Mouse (Mus musculus) layer of hippocampus, postnatal 25 days (tissue): ENCODE measurements at regions not wholly inside any gene's neighbourhood (a gene's known extent, or its start where the extent isn't known, plus 50 kb on each side); places are given as distances from the start of the nearest gene placed in this dataset.

Source experiments
- DNase-seq, 2 experiments: peaks; one replicate each; pipeline ENCODE4 v3.0.0; 2022; ENCODE audit warnings: mixed read lengths in 2 of 2, low spot score in 1 of 2; ENCODE audit errors: extremely low spot score in 1 of 2

DNA sequence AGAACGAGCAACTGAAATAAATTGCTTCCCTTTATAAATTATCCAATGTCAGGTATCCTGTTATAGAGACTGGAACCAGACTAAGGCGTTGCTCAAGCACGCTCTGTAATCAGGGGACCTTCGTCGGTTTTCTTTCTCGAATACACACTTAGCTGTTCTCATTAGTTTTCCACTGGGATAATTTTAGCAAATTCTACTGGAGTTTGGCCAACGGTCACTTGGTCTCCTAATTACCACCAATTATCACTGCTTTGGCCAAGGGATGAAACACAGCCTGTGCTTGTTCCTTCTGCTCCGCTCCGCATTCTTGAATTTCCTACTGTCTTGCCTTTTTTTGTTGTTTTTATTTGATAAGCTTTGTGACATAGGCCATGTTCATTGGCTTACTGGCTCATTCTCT is 191.1 kb upstream of the Topaz1 start:
- DNase-seq, result no peak

DNA sequence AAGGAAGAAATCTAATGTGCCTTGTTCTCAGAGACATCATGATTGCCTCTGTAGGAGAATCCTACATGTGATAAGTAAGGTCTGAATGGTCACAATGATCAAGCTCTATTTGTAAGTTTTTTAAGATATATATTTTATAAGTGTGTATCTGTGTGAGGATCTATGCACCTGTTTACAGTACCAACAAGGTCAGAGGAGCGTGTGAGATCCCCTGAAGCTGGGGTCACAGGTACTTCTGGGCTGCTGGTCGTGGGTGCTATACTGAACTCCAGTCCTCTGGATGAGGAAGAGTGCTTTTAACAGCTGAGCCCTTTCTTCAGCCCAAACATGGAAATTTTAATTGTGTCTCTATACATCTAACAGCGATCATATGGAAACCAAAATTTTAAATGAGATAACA is 181.1 kb upstream of the Topaz1 start:
- DNase-seq, result peak in 1 of 2 experiments; percentile 2

DNA sequence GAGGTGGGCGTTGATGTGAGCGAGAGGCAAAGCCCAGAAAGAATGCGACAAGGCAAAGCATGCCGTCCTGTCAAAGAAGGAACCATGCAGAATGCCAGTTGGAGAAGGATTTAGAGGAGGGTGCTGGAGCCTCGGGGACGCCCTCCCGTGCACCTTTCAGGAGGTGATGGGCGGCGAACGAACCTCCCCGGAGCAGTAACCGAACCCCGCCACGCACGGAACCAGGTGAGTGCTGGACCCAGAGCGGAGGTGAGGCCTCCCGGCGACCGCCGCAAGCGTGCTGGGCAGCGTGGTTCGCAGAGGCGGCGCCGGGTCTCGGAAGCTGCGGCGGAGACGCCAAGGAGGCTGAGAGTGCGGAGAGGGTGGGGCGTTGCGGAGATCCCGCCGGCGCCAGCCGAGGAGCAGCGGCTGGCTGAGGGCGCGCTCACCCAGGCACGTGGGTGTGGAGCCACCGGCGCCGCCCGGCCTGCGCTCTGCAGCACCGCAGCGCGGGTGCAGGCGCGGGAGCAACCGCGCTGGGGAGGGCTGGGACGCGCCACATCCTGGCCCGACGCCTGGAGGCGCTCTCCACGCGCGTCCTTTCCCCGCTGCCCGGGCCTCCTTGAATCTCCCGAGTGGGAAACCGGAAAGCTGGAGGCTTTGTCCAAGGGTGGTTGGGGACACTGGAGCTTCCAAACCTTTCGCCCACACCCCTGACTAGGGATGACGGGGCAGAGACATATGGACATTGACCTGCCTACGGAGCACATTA is 178.3 kb upstream of the Topaz1 start:
- DNase-seq, result peak; percentile 40 to 46

DNA sequence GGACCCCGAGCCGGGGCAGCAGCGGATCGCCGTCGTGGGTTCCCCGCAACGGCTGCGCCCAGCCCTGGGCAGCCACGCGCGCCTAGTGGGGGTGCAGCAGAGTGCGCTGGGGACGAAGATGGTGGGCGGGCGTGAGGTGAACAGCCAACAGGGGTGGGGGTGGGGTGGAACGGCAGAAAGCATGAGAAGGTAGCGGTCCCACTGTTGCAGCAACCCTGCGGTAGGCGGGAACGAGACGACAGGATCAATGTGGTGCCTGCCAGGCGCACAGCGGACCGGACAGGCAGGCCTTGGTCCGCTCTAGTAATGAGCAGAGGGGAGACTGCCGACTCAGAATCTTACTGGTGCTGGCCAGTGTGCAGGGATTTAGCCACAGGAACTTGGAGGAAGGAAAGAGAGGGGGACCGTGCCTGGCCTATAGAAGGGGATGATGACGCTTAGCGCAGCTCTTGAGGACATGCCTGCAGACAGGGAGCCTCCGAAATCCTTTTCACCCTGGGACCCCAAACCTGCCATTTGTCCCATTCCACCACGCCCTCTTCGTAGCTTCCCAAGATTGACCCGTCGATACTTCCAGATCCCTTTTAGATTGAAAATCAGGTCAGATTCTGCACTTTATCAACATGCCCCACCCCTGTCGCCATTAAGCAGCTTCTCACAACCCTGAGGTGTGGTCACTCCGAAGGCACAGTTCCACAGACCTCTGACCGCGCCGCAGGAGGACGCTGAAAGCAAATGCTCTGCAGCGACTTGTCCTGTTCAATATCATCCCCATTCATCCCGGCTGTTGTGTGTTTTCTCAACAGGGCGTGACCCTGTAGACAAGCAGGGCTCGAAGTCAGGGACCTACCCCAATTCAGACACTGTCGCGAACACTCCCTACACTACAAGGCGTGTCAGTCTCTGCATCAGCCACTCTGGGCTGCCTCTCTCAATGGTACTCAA is 177.4 kb upstream of the Topaz1 start:
- peak in 1 of 2 experiments; percentile 18 for DNase-seq

DNA sequence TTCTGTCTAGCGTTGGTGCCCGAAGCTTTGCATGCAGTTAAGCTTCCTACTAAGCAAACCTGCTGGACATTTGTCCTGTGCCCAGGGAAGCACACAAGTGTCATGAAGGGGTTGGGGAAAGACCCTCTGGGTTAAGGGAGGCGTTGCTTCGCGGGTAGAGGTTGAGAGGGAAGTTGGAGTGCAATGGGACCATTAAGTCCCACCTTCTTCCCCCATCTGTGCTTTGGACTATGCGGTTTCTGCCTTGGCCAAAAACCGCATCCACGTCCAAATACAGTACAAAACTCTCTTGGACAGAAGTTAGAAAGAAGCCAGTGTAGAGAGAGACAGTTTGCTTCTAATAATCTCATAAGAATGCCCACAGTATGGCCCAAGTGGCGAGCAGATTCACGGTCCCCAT is 176.1 kb upstream of the Topaz1 start:
- DNase-seq, result no peak

DNA sequence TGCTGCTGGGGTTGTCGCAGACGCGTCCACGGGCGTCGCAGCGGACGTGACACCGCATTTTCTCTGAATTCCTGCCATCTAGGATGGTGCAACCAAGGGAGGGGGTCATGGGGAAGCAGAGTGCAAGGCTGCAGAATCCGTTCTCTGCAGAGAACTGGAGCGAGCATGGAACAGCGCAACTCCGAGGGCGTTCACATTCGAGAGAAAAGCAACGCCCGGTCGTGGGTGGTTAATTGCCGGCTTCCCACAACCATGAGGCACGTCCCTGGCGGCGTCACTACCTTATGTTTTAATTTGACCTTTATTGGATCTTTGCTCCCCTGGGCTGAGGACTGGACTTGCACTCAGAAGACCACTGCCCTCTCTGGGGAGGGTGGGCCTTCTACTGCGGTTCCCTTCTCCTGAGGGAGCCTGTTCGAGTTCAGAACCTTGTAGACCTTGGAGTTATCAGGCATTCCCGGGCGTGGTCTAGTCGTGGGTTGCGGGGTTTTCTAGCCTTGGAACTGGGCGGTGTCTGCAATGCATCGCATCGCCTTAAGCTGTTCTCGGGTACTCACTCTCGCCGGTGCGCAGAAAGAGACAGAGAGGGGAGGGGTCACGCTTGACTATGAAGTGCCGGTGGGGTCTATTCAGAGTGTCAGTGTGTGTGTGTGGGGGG is 175.6 kb upstream of the Topaz1 start:
- DNase-seq, result peak; percentile 36 to 42

DNA sequence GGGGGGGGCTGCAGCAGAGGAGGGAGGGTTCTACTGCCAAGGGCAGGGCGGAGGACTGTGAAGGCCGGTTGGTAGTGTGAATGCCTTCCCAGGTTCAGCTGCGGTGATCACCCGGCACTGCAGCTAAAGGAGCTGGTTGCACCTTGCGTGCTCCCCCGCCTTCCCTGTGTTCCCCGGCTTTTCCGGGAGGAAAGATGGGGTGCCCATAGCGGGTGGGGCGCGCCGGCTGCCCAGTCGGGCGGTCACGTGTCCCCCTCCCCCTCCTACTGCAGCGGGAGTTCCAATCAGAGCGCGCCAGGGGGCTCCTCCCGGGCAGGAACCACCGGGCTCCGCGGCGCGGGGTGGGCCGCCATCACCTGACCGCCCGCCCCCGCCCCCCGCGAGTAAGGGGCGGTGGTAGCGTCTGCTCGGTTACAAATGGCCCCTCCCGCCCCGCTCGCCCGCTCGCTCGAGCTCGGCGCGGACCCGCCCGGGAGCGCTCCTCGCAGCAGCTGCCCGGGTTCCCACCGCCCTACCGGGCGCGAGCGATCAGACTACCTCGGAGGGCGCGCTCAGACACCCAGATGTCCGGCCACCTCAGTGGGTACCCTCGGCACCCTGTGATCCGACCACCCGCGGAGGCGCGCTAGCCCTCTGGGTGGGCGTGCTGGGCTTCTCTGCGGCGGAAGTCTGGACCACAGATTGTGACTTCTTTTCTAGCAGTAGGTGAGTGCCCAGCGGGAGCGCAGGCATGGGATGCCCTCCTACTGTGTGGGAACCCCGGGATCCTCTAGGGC is 174.9 kb upstream of the Topaz1 start:
- peak; percentile 82 to 89 for DNase-seq

DNA sequence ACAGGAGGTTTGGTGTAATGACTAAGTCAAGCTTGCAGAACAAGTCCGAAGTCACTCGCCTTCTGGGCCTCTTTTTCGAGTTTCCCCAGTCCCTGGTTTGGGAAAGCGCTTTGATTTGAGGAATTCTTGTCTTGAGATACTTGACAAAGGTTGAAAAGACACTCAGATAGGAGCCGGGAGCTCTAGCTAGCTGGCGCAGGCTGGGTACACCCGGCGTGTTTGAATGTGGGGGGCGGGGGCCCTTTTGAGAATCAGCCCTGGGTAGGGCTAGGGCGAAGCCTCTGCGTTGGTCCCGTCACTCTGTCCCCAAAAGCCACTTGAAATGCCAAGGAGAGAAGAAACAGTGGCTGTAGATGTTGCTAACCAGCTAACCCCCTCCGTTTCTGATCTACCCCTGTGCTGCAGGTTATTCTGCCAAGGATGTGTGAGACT is 174.3 kb upstream of the Topaz1 start:
- no peak for DNase-seq

DNA sequence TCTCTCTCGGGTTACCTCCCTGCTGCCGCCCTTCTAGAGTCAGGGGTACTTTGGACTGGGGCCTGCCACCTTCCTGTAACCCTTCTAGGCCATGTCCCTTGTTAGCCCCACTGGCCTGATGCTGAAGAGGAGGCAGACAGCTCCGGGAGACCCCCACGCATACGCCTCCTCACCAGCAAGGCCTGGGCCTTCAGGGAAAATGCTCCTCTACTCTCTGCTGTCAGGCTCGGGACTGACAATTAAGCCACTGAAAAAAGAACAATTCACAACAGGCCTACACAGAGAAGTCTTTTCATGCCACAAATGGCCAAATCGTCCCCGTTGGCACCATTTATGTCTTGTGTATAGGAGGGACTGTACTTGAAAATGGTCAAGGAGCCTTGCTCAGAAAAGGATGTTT is 161.9 kb upstream of the Topaz1 start:
- no peak for DNase-seq

DNA sequence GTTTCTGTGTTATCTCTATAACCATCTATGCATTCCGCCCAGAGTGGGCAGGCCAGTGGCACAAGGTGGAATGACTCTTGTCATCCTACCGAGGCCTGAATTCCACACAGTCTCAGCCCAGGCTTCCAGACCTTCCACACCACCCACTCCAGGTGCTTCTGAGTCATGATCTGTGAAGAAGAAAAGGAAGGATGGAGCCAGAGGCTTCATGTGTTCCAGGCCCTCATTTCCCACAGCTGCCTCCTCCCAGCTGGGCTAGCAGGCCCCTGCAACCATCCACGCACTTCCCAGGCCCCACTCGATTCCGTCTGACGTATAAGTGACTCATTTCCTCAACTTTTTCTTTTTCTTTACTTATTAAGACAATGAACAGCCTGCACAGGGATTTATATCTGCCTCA is 160.7 kb upstream of the Topaz1 start:
- DNase-seq, result no peak

DNA sequence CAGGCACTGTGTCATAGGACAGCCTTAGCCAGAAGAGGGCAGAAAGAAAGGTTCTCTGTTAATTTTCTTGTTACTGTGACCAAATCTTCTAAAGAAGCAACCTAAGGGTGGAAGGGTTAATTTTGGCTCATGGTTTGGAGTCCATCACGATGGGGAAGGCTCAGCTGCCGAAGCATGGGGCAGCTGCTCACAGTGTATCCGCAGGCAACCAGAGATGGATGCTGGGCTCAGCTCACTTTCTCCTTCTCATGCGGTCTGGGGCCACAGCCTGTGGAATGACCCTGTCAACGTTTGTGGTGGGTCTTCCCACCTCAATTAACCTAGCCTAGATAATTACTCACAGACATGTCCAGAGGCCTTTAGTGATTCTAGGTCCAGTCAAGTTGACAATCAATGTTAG is 160.2 kb upstream of the Topaz1 start:
- DNase-seq, result no peak

DNA sequence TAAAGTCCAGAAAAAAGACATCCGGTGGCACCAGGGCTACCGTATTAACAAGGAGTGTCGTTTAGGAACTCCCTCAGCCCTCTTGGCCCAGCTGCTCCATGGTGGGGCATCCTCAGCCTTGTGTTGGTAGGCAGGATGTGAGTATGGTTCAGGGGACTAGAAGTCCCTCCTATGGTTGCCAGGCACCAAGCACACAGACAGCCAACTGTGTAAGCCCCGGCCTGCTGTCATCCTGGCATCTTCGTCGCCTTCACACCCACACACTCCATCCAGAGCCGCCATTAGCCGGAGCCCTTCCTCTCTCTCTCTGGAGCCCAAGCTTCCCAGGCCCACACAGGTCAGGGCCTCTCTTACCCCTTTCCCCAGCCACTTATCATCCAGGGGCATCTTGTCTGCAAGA is 158.9 kb upstream of the Topaz1 start:
- no peak for DNase-seq

DNA sequence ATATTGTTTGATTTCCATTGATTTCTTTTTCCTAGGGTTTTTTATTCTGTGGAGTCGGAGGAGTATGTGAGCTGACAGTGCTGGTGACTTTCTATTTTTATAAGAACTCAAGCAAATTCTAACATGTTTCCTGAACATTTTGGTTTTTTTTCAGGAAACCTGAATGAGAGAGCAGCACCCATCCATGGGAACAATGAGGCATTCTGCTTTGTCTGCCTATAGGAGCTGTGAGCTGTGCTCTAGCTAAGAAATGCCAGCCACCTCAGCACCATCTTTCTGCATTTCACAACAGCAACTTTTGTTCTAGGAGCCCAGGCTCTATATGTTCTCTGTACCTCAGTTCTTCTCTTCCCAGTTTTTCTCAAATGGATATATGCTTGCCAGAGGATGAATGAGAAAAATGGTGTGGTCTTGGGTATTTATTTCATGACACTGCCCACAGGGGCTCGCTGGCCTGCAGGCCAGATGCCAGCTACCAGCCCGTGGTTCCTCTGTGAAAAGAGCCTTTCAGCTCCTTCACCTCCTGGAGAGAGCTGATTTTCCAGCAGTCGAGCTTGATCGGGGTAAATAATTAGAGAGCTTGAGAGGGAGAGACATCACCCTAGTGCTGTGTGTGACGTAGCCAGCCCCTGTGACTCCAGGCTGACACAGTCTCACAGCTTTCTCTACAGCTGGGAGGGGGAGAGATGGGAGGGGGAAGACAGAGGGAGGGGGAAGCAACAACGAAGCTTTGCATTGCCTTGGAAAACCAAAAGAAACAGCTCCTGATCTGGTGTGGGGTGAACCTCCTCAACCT is 154.1 kb upstream of the Topaz1 start:
- DNase-seq, result no peak

DNA sequence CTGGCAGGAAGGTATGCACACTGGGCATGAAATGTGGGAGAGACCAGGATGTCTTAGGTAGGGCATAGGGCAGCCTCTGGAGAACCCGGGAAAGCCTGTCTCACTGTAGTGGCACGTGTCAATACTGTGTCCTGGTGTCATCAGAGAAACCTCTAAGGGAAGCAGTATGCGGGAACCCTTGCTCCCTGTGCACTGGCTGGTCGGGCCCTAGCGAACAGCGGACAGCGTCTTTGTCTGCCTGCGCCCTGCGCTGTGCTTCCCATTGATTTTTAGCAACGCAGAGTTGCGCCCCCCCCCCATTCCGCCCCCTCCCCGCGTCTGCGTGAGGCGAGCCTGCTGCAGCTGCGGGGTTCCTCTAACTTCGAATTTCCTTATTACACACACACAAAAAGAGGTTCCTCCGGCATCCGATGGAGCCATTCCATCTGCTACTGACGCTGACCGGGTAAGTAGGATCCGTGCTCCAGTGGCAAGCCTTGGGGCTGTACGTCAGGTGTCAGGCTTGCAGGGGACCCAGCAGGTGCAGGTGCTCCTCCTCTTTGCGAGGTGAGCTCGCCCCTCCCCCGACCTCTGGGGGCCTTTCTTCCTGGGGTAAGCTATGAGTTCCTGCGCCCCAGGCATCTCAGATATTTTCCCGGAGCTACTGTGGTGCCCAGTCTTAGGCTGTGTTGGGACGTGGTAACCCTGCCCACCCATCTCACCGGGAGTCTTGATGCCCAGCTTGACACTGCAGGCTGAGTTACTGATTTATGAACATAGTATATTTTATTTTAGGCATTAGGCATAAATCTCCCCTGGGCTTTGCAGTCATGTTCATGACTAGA is 151.8 kb upstream of the Topaz1 start:
- DNase-seq, result no peak

DNA sequence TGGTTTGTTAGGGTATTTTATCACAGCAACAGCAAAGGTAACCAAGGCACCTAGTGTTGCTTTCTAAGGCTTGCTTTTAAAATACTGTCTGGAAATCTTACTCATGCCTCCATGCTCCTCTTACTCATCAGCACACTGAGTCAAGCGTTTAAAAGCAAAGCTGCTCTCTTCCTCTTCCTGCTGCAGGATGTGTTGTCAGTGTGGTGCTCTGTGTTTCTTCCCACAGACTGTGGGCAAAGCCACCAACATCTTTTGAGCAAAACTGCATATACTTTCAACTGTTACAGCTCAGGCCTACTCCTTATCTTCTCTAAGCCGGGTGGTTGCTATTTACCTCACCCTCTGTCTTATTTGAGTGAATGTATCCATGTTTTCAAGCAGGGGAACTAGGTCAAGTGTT is 144.0 kb upstream of the Topaz1 start:
- no peak for DNase-seq

DNA sequence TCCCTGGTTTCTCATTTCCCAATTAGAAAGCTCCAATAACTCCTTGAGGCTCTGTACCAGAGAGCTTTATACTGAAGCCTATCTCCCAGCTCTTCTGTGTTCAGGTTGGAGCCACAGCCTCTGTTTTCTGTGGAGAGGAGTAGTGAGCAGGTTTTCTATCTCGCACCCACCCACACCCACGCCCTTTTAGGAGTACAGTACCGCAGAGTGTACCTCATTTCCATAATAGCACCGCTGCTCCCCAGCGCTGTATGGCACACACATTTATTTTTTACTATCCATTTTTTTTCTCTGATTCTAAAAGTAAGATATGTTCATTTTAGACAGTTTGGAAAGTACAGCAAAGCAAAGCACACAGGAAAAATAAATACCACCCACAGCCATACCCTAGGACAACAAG is 137.5 kb upstream of the Topaz1 start:
- no peak for DNase-seq

DNA sequence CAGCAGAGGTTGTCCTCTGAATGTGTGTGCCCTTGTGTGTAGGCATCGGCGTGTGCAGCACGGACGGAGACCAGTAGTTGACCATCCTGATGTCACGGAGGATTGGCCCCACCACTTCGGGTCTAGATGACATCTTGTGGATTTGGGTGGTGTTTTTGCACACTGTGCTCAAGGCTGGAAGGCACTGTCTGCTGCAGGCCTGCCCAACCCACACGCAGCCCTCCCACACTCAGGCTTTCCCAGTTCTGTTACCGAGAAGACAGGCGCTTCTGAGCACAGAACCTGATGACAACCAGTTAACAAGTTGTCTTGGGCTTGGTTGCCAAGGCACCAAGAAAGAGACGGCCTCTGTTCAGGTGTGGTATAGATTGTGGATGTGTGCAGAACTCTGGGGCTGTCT is 136.2 kb upstream of the Topaz1 start:
- peak in 1 of 2 experiments; percentile 25 for DNase-seq

DNA sequence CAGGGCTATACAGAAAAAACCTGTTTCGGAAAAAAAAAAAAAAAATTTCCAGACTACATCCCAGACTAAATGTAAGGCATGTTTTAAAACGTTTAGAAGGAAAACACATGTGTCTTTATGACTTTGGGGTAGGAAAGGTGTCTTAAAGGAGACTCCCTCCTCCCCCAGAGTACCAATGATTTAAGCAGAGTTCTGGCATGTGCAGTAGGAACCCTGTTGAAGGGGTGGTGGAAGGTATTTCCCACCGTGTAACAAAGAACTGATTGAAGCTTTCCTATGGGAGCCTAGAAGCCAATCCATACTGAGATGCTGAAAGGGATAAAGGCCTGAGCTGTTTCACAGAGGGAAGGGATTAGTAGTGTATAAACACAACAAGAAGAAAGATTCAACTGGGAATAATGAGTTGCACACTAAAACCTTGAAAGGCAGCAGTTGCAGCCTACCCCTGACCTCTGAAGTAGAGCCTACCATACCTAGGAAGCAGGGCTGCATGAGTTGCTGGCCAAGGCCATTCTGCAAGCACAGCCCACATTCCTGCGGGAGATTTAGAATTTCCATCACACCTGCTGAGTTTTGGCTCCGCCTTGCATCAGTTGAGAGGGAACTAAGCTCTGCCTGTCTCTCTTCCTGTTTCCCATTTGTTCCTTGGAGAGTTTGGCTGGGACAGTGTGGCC is 132.4 kb upstream of the Topaz1 start:
- DNase-seq, result no peak
